Mouse (Mus musculus) liver, embryonic 14.5 days (tissue): ENCODE results near the gene Bpgm.

Source experiments
- CTCF ChIP-seq: IDR thresholded peaks from 2 replicates; pipeline ENCODE4 v1.5.1; 2016; ENCODE audit warnings: antibody characterized with exemption, low read depth, control low read depth
- EP300 ChIP-seq: IDR thresholded peaks from 2 replicates; pipeline ENCODE4 v1.6.1; 2016; ENCODE audit warnings: antibody characterized with exemption, low read depth

DNA sequence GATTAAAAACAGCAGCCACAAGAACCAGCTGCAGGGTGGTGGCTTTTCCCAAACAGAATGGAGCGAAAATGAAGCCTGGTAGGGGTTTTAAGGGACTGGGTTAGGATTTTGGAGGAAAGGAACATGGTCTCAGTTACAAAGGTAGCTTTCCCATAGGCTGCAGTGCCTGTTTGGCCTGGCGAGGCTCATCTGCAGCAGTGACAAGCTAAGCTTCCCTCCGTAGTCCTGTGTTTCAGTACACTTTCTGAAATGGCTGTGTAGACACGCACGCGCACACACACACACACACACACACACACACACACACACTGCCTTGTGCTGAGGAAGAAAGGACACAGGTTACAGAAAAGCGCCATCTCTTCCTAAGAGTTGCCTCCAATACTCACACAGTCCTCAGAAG is 7.8 kb downstream of the Bpgm start:
- TF ChIP-seq CTCF (no peak), EP300 (no peak)
